Mouse (Mus musculus): ENCODE measurements around the gene Paqr8.

The Paqr8 gene

DNA sequence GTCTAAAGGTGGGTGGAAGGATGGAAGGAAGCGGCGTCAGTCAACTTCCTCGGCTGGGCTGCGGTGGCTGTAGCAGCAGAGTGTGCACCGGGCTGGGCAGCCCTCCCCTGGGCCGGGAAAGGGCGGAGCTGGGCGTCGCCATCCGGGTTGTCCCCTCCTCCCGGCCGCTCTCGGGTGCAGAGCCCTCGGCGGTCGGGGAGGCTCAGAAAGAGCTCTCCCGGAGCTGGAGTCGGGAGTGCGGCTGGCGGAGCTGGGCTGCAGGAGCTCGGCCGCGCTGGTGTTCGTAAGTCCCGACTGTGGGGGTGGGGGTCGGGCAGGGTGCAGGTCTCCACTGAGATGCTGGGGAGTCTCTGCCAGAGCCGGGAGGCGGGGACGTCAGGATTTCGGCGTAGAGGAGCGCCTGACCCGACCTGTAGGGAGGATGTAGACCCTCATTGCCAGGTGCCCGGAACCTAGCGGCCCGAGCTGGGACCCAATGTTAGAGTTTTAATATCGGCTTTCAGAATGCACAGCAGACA is at the start of gene Paqr8:
Paqr8 (plus strand) TSS at position 203 of the 518 bp plus-strand sequence.
- DNase-seq (ENCODE audit: low spot score), result peak; percentile 44

DNA sequence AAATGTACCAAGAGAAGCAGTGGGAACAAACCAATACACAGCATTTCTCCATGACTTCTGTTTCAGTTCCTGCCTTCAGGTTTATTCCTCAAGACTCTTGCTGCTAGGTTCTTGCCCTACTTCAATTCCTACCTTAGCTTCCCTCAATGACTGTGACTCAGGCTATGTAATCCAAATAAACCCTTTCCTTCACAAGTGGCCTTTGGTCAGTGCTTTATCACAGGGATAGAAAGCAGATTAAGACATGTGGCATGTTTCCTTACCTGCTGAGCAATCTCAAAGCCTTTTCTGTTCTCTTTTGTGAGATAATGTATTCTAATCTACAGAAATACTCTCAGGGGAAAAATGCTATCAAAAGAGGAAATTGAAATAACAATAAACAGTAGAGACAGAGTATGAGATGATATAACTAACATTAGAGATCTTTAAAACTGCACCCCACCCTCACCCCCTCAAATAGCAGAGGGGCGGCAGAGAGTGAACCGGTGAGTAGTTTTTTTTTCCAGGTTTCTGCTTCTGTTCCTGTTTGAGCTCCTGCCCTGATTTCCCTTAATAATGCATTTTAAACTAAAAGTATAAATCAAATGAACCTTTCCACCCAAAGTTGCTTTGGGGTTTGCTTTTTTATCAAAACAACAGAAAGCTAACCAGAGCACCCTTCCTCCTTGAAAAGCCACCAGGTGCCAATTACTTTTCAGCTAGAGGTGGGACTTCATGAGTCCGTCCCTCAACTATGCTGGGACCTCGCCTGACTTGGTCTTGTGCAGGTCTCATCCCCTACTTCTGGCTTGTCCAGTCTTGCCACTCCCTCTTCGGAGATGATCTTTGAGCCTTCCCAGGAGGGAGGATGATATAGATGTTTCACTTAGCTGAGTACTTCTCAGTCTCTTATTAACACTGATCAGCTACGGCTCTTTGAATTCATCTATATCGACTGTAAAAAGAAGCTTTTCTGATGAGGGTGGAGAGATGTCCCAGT is 33.2 kb upstream of the Paqr8 start:
- DNase-seq (ENCODE audit: low spot score), result no peak

DNA sequence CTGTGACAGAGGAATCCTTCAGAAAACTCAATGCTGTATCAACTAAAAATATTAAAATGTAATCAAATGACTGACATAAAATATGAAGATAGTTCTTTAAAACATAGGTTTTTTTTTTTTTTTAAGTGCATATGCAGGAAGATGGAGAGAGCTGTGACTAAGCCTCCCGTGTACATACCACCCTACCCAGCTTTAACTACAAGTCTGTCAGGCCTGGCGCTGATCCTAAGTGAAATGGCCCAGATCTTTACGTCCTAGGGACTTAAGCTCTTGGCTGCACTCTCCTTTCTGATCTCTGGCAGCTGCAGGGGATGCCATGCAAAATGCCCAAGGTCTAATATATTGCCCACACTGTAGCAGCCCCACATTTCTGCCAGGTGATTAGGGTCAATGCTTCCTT is 29.6 kb upstream of the Paqr8 start:
- DNase-seq (ENCODE audit: low spot score), result no peak

- no peak for DNase-seq (ENCODE audit: low spot score)
These were observed 28.5 kb upstream of the Paqr8 start for GRCm38 (mm10) chr1:20861865-20862264.

- DNase-seq (ENCODE audit: low spot score), result no peak
These were observed 26.8 kb upstream of the Paqr8 start for GRCm38 (mm10) chr1:20863452-20864172.

- no peak for DNase-seq (ENCODE audit: low spot score)
These were observed 23.0 kb upstream of the Paqr8 start for GRCm38 (mm10) chr1:20867241-20867902.

DNA sequence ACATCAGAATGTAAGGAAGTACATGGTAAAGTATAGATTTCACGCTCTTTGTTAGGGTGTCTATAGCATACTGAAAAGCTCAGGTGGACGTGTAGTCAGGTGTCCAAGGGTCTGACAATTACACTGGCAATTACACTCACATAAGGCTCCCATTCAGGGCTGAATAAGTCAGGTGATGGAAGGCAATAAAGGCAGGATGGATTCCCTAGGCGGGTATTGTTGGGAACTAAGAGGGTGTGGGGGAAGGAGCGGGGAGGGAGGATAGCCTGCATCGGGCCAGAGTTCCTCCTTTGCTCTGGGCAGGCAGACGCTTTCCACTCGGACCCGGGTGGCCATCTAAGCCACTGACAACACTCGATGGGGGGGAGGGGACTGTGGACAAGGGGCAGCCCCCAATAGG is 22.4 kb upstream of the Paqr8 start:
- no peak for DNase-seq (ENCODE audit: low spot score)

- no peak for DNase-seq (ENCODE audit: low spot score)
These were observed 19.5 kb upstream of the Paqr8 start for GRCm38 (mm10) chr1:20870887-20871286.

DNA sequence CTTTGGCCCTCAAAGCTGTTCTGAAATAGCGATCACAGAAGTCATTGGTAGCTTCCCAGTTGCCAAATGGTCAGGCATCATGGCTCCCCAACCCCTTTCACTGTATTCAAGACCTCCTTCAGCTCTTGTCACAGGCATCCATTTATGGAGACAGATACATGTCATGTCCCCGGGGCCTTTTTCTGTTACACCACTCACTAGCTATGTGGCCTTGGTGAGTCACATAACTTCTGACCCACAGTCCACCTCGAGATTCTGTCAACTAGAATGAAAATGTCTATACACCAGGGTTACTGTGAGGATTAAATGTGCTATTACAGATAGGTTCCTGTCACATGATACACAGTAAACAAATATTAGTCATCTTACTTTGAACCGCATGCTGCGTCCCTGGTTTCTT is 17.9 kb upstream of the Paqr8 start:
- DNase-seq (ENCODE audit: low spot score), result no peak

DNA sequence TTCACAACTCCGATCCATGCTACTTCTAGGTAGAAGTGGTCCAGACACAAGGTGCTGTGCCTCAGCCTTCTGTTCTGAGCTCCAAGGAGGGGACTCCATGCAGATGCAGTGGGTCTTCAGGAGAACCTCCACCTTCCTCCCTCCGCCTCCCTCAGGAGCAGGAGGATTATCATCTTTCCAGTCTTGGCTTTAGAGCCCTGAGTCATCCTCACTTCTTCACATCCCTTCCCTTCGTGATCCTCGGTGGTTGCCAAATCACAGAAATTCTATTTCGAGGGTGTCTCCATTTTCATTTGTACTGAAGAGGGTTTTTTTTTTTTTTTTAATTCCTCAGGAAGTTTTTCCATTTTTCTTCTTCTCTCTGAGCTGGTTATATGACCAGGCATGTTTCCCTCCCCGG is 16.3 kb upstream of the Paqr8 start:
- DNase-seq (ENCODE audit: low spot score), result no peak

GRCm38 (mm10) chr1:20877355-20877754 is 13.1 kb upstream of the Paqr8 start:
- DNase-seq (ENCODE audit: low spot score), result no peak

- DNase-seq (ENCODE audit: low spot score), result no peak
These were observed 11.0 kb upstream of the Paqr8 start for GRCm38 (mm10) chr1:20879361-20879760.

GRCm38 (mm10) chr1:20883079-20883478 is 7.3 kb upstream of the Paqr8 start:
- no peak for DNase-seq (ENCODE audit: low spot score)

DNA sequence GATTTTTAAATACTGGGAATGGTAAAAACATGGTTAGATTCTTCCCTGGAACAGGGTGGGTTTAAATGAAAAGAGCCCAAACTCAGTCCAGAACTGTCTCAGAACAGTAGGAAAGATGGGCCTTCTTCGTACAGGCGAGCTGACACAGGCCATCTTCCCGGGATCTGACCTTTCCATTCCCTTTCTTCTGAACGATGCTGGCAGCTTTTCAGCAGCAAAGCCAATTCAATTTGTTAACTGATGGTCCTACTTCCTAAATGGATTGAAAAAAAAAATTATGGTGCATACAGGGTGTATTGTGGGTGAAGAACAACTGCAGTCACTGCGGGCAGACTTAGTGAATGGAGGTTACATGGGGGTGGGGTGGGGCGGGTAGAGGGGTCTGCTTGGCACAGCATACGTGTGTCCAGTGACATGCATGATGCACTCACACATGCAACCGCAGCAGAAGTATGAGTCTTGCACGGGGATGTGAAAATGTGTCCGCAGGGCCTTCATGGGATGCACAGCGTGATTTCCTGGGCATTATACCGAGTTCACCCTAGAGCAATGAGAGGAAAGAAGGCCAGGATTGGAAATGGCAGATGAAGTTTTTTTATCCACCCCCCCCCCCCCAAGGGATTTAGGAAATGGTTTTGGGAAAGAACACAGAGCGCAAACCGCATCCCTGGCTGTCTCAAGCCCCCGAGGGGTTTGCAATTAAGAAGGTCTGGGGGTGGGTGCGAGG is 566 bp upstream of the Paqr8 start:
- DNase-seq (ENCODE audit: low spot score), result no peak

- DNase-seq (ENCODE audit: low spot score), result peak; percentile 43
These were observed 564 bp downstream of the Paqr8 start for GRCm38 (mm10) chr1:20890941-20891399.

DNA sequence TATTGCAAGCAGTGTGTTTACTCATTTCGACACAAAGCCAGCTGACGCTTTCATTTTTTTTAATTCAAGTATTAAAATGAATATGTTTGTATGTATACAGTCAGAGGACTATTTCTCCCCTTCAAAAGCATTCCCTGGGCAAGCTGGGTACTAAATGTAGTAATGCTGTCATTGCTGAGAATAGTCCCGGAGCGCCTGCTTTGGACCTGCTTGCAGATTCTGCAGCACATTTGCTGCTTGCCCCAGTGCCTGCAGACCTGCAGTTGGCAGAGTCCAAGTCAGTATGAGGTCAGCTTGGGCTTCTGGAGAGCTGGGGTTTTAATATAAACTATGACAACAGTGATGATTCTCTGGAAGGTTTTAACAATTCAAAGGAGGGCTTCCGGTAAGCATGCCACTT is 2.7 kb downstream of the Paqr8 start:
- no peak for DNase-seq (ENCODE audit: low spot score)

GRCm38 (mm10) chr1:20898391-20898790 is 8.0 kb downstream of the Paqr8 start:
- DNase-seq (ENCODE audit: low spot score), result no peak

- no peak for DNase-seq (ENCODE audit: low spot score)
These were observed 9.9 kb downstream of the Paqr8 start for GRCm38 (mm10) chr1:20900336-20900735.

GRCm38 (mm10) chr1:20905501-20906127 is 15.2 kb downstream of the Paqr8 start:
- DNase-seq (ENCODE audit: low spot score), result peak; percentile 39

DNA sequence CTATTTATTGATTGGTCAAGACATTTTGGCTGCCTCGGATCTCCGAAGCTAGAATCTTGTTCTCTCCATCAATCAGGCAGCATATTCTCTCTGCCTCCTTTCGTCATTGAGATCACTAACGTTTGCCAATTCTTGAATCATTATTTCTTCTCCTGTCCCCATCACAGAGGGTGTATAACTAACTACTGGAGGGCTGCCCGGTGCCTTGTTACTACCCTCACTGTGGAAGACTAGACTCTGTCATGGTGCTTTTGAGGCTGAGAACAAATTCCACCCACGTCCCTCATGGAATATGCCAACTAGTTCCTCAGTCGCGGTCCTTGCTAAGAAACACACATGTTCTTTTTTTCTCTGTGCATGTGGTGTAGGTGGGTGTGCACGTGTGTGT is 15.7 kb downstream of the Paqr8 start:
- DNase-seq (ENCODE audit: low spot score), result peak; percentile 72

GRCm38 (mm10) chr1:20908541-20908940 is 18.1 kb downstream of the Paqr8 start:
- no peak for DNase-seq (ENCODE audit: low spot score)
